Mouse (Mus musculus): ENCODE measurements at regions not wholly inside any gene's neighbourhood (a gene's known extent, or its start where the extent isn't known, plus 50 kb on each side); places are given as distances from the start of the nearest gene placed in this dataset.

GRCm38 (mm10) chr6:50978016-50978415, 323.8 kb upstream of the Npvf start:
- Histone ChIP-seq H3K4me3 (ENCODE audit: low read depth, low read length) (no peak overlapping the region), H3K4me2 (ENCODE audit: low read depth, low read length) (no peak overlapping the region), H3K4me1 (ENCODE audit: control insufficient read depth, insufficient read depth, low read length) (peaks cover 16% of the 10 kb centered on the region), H3K36me3 (replicated peaks; ENCODE audit: control insufficient read depth, insufficient read depth, low read depth, low read length) (no peaks in the 10 kb centered on the region), H3K9me3 (replicated peaks; ENCODE audit: control insufficient read depth, low read length) (no peaks in the 10 kb centered on the region), H3K27me3 (ENCODE audit: control insufficient read depth, insufficient read depth, low read length) (no peaks in the 10 kb centered on the region), H3K27ac (replicated peaks; ENCODE audit: low read depth, low read length) (peak overlapping the region; percentile 48), H3K9ac (replicated peaks; ENCODE audit: low read length) (no peak overlapping the region)
- ATAC-seq (replicated peaks; ENCODE audit: insufficient number of reproducible peaks, low FRiP score, low TSS enrichment, low read depth) (no peak), DNase-seq (ENCODE audit: low spot score) (no peak)
- 49% methylated on average over 4 of the region's 4 CpGs for WGBS

GRCm38 (mm10) chr6:50978571-50978970, 324.3 kb upstream of the Npvf start:
- no peaks in the 10 kb centered on the region for H3K36me3 ChIP-seq (replicated peaks; ENCODE audit: control insufficient read depth, insufficient read depth, low read depth, low read length)
- H3K9me3 ChIP-seq (replicated peaks; ENCODE audit: control insufficient read depth, low read length), result no peaks in the 10 kb centered on the region
- H3K4me2 ChIP-seq (ENCODE audit: low read depth, low read length), result no peak overlapping the region
- no peak overlapping the region for H3K9ac ChIP-seq (replicated peaks; ENCODE audit: low read length)
- no peak for DNase-seq (ENCODE audit: low spot score)
- peak overlapping the region; percentile 6 for H3K27ac ChIP-seq (replicated peaks; ENCODE audit: low read depth, low read length)
- no peaks in the 10 kb centered on the region for H3K27me3 ChIP-seq (ENCODE audit: control insufficient read depth, insufficient read depth, low read length)
- peaks cover 18% of the 10 kb centered on the region for H3K4me1 ChIP-seq (ENCODE audit: control insufficient read depth, insufficient read depth, low read length)
- no peak for ATAC-seq (replicated peaks; ENCODE audit: insufficient number of reproducible peaks, low FRiP score, low TSS enrichment, low read depth)
- no peak overlapping the region for H3K4me3 ChIP-seq (ENCODE audit: low read depth, low read length)
- 28% methylated on average over 3 of the region's 3 CpGs for WGBS

GRCm38 (mm10) chr6:50979764-50980163, 325.5 kb upstream of the Npvf start:
- H3K27ac ChIP-seq (replicated peaks; ENCODE audit: low read depth, low read length), result 0 out of 2 replicates have a peak overlapping the region, but pooled peaks have one; percentile 87
- no peak for ATAC-seq (replicated peaks; ENCODE audit: insufficient number of reproducible peaks, low FRiP score, low TSS enrichment, low read depth)
- H3K4me2 ChIP-seq (ENCODE audit: low read depth, low read length), result no peak overlapping the region
- H3K9me3 ChIP-seq (replicated peaks; ENCODE audit: control insufficient read depth, low read length), result no peaks in the 10 kb centered on the region
- H3K9ac ChIP-seq (replicated peaks; ENCODE audit: low read length), result no peak overlapping the region
- DNase-seq (ENCODE audit: low spot score), result no peak
- peaks cover 21% of the 10 kb centered on the region for H3K4me1 ChIP-seq (ENCODE audit: control insufficient read depth, insufficient read depth, low read length)
- no peaks in the 10 kb centered on the region for H3K27me3 ChIP-seq (ENCODE audit: control insufficient read depth, insufficient read depth, low read length)
- H3K4me3 ChIP-seq (ENCODE audit: low read depth, low read length), result no peak overlapping the region
- WGBS, result 44% methylated on average over 1 of the region's 1 CpGs
- H3K36me3 ChIP-seq (replicated peaks; ENCODE audit: control insufficient read depth, insufficient read depth, low read depth, low read length), result no peaks in the 10 kb centered on the region

- ATAC-seq (replicated peaks; ENCODE audit: insufficient number of reproducible peaks, low FRiP score, low TSS enrichment, low read depth), result no peak
- Histone ChIP-seq H3K27ac (replicated peaks; ENCODE audit: low read depth, low read length) (peak overlapping the region; percentile 87), H3K36me3 (replicated peaks; ENCODE audit: control insufficient read depth, insufficient read depth, low read depth, low read length) (no peaks in the 10 kb centered on the region), H3K4me2 (ENCODE audit: low read depth, low read length) (no peak overlapping the region), H3K9me3 (replicated peaks; ENCODE audit: control insufficient read depth, low read length) (no peaks in the 10 kb centered on the region), H3K27me3 (ENCODE audit: control insufficient read depth, insufficient read depth, low read length) (no peaks in the 10 kb centered on the region), H3K9ac (replicated peaks; ENCODE audit: low read length) (no peak overlapping the region), H3K4me3 (ENCODE audit: low read depth, low read length) (no peak overlapping the region), H3K4me1 (ENCODE audit: control insufficient read depth, insufficient read depth, low read length) (peaks cover 21% of the 10 kb centered on the region)
- WGBS, result 81% methylated on average over 4 of the region's 4 CpGs
- no peak for DNase-seq (ENCODE audit: low spot score)
These were observed 326.1 kb upstream of the Npvf start for GRCm38 (mm10) chr6:50980311-50980710.

DNA sequence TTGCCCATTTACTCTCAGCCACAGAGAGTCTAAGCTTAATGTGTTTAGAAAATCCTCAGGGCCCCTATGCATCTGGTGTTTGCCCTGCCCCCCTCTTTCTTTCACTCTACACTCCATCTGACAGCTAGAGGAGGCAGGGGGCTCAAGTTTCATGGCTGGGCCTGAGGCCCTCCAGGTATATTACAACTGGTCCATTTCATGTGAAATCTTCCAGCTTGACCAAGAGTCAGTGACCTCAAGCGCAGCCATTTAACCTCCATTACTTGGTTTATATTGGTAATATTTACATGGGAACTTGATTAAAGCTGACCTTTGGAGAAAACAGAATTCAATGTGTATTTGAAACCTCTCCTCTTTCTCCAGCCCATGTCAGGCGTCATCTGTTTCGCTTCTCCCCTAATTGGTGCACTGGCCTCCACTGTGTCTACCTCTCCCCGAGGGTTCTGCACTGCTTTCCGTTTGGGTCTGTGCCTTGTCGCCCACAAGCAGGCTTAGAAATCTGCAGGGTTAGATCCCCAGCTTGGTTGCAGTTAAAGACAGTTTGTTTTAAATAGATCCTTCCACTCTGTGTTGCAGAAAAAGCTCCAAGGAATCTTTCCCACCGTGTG, 327.6 kb upstream of the Npvf start:
- peaks cover 24% of the 10 kb centered on the region for H3K4me1 ChIP-seq (ENCODE audit: control insufficient read depth, insufficient read depth, low read length)
- 12% methylated on average over 7 of the region's 7 CpGs for whole genome bisulfite sequencing
- H3K9me3 ChIP-seq (replicated peaks; ENCODE audit: control insufficient read depth, low read length), result no peaks in the 10 kb centered on the region
- no peak overlapping the region for H3K4me3 ChIP-seq (ENCODE audit: low read depth, low read length)
- peak; percentile 83 for ATAC-seq (replicated peaks; ENCODE audit: insufficient number of reproducible peaks, low FRiP score, low TSS enrichment, low read depth)
- H3K27me3 ChIP-seq (ENCODE audit: control insufficient read depth, insufficient read depth, low read length), result no peaks in the 10 kb centered on the region
- H3K27ac ChIP-seq (replicated peaks; ENCODE audit: low read depth, low read length), result peak overlapping the region; percentile 87
- H3K36me3 ChIP-seq (replicated peaks; ENCODE audit: control insufficient read depth, insufficient read depth, low read depth, low read length), result no peaks in the 10 kb centered on the region
- H3K4me2 ChIP-seq (ENCODE audit: low read depth, low read length), result no peak overlapping the region
- H3K9ac ChIP-seq (replicated peaks; ENCODE audit: low read length), result no peak overlapping the region; the same call in 1 of the 2 replicates
- peak; percentile 90 for DNase-seq (ENCODE audit: low spot score)

DNA sequence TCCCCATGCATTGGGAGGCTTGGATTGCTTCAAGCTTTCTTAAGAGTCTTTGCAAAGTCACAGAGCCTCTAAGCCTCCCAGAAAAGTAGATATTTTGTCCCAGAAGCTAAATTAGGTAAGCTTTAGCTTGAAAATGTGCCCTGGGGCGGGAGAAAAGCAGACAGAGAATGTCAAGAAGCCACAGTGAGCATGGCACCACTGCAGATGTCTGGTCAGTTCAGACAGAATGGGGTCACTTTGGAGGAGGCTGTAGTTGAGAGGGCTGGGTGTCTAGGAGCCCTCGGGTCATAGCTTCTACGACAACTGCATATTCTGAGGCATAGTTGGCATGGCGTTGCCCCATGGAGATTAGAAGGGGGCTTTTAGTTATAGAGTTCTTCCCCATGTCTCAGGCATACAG, 328.6 kb upstream of the Npvf start:
- no peak for ATAC-seq (replicated peaks; ENCODE audit: insufficient number of reproducible peaks, low FRiP score, low TSS enrichment, low read depth)
- H3K9me3 ChIP-seq (replicated peaks; ENCODE audit: control insufficient read depth, low read length), result no peaks in the 10 kb centered on the region
- H3K9ac ChIP-seq (replicated peaks; ENCODE audit: low read length), result peak overlapping the region; percentile 51; the same call in 1 of the 2 replicates
- H3K27ac ChIP-seq (replicated peaks; ENCODE audit: low read depth, low read length), result peak overlapping the region; percentile 87
- H3K4me2 ChIP-seq (ENCODE audit: low read depth, low read length), result no peak overlapping the region
- H3K36me3 ChIP-seq (replicated peaks; ENCODE audit: control insufficient read depth, insufficient read depth, low read depth, low read length), result no peaks in the 10 kb centered on the region
- peaks cover 24% of the 10 kb centered on the region for H3K4me1 ChIP-seq (ENCODE audit: control insufficient read depth, insufficient read depth, low read length)
- H3K4me3 ChIP-seq (ENCODE audit: low read depth, low read length), result no peak overlapping the region
- H3K27me3 ChIP-seq (ENCODE audit: control insufficient read depth, insufficient read depth, low read length), result no peaks in the 10 kb centered on the region
- DNase-seq (ENCODE audit: low spot score), result no peak
- WGBS, result 26% methylated on average over 4 of the region's 4 CpGs

DNA sequence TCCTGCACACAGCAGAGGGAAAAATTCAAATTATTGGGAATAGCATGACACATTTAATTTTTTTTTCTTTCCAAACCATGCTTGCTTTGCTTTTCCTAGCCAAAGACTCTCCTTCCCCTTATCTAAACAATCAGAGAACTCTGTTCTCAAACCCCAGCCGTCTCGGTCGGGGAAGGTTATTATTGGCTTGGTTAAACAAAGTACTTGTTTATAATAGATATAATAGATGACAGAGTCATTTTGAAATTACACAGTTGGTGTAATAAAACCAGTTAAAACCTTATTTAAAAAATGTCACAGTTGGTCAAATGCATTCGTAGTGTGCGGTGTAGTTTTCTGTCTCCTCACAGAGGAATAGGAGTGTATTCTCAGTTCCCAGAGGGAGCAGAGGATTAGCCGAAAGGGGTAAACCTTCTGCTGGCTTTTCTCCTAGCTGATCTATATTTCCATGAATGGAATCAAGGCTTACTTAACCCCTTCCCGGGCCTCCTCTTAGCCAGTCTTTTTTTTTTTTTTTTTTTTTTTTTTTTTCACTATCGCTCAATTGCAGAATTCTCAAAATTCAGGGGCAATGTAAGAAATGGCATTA, 329.4 kb upstream of the Npvf start:
- 14% methylated on average over 8 of the region's 8 CpGs for WGBS
- H3K4me3 ChIP-seq (ENCODE audit: low read depth, low read length), result no peak overlapping the region
- H3K36me3 ChIP-seq (replicated peaks; ENCODE audit: control insufficient read depth, insufficient read depth, low read depth, low read length), result no peaks in the 10 kb centered on the region
- H3K9me3 ChIP-seq (replicated peaks; ENCODE audit: control insufficient read depth, low read length), result no peaks in the 10 kb centered on the region
- H3K27me3 ChIP-seq (ENCODE audit: control insufficient read depth, insufficient read depth, low read length), result no peaks in the 10 kb centered on the region
- H3K4me1 ChIP-seq (ENCODE audit: control insufficient read depth, insufficient read depth, low read length), result peaks cover 24% of the 10 kb centered on the region
- DNase-seq (ENCODE audit: low spot score), result peak; percentile 51
- no peak overlapping the region for H3K4me2 ChIP-seq (ENCODE audit: low read depth, low read length)
- H3K9ac ChIP-seq (replicated peaks; ENCODE audit: low read length), result no peak overlapping the region
- ATAC-seq (replicated peaks; ENCODE audit: insufficient number of reproducible peaks, low FRiP score, low TSS enrichment, low read depth), result no peak
- H3K27ac ChIP-seq (replicated peaks; ENCODE audit: low read depth, low read length), result peak overlapping the region; percentile 87

GRCm38 (mm10) chr6:50984157-50984905, 330.1 kb upstream of the Npvf start:
- ATAC-seq (replicated peaks; ENCODE audit: insufficient number of reproducible peaks, low FRiP score, low TSS enrichment, low read depth), result peak; percentile 37; the same call in 1 of the 2 replicates
- Histone ChIP-seq H3K27me3 (ENCODE audit: control insufficient read depth, insufficient read depth, low read length) (no peaks in the 10 kb centered on the region), H3K9ac (replicated peaks; ENCODE audit: low read length) (peak overlapping the region; percentile 10; the same call in 1 of the 2 replicates)

More at GRCm38 (mm10) chr6:50984157-50984905, 330.1 kb upstream of the Npvf start:
- peak overlapping the region; percentile 87 for H3K27ac ChIP-seq (replicated peaks; ENCODE audit: low read depth, low read length)
- H3K4me1 ChIP-seq (ENCODE audit: control insufficient read depth, insufficient read depth, low read length), result peaks cover 24% of the 10 kb centered on the region
- H3K36me3 ChIP-seq (replicated peaks; ENCODE audit: control insufficient read depth, insufficient read depth, low read depth, low read length), result no peaks in the 10 kb centered on the region
- H3K4me3 ChIP-seq (ENCODE audit: low read depth, low read length), result no peak overlapping the region
- no peaks in the 10 kb centered on the region for H3K9me3 ChIP-seq (replicated peaks; ENCODE audit: control insufficient read depth, low read length)
- DNase-seq (ENCODE audit: low spot score), result peak; percentile 74
- WGBS, result 30% methylated on average over 11 of the region's 11 CpGs
- H3K4me2 ChIP-seq (ENCODE audit: low read depth, low read length), result no peak overlapping the region

Measured in embryonic facial prominence, embryonic 11.5 days (tissue).